Mouse (Mus musculus) spleen, postnatal 36 days (tissue): ENCODE measurements at regions not wholly inside any gene's neighbourhood (a gene's known extent, or its start where the extent isn't known, plus 50 kb on each side); places are given as distances from the start of the nearest gene placed in this dataset.

ENCODE experiments used
- DNase-seq, 2 experiments: peaks; one replicate each; pipeline ENCODE4 v3.0.0; 2022; ENCODE audit warnings: low spot score in 2 of 2, mixed read lengths in 1 of 2

DNA sequence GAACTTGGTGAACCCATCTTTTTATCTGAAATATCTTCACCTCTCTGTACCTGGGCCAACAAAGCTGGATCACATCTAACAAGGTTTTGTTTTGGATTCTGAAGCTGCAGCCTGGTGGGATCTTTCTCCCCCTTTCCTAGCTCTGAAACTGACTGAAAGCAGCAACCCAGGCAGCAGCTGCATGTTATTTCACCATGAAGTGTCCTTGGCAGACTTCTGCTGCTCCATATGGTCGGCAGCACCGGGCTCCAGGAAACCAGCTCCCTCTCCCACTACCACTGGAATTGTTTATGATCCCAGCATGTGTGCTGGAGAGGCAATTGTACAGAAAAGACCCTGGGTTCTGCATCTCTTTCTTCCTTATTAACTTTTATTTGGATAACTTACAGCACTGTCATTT lies 145.0 kb downstream of the Spata18 start:
- no peak for DNase-seq

DNA sequence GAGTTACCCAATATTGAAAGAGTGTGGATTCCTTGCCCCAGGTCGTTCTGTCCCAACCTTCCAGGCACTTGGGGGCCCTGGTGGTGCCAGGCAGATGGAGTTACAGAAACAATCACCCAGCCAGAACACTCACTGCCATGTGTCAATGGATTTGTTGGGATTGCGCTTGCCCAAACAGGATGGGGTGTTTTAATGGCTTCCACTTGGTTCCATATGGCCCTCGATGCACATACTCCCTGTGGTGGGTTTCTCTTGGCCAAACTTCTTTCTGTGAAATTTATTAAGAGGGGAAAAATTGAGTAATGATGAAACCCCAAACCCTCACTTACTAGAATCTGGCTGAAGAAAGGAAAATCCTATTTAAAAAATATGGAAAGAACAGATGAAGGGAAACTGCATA lies 146.8 kb downstream of the Spata18 start:
- DNase-seq = no peak

GRCm38 (mm10) chr5:73803431-73803830 lies 152.3 kb downstream of the Spata18 start:
- no peak for DNase-seq

- no peak for DNase-seq
Observed at GRCm38 (mm10) chr5:73804556-73805230, 153.5 kb downstream of the Spata18 start.

GRCm38 (mm10) chr5:73810660-73811059 lies 159.5 kb downstream of the Spata18 start:
- DNase-seq = no peak

DNA sequence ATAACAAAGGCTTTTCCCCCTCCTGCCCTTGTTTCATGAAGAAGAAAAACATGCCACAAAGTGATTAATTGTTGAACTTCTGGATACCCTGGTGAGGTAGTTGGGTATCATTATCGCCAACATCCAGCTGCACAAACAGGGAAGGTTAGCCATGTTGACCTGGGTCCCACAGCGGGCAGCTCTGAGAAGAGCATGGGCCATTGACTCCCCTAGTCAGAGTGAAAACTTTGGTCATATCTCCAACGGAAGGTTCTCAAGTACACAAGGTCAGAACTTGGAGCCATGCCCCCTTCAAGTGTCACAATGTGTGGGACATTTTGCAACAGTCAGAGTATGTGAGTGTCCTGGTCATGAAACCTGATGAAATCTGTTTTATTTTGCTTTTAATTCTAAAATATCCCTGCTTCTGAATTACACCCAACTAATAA lies 159.9 kb downstream of the Spata18 start:
- no peak for DNase-seq

DNA sequence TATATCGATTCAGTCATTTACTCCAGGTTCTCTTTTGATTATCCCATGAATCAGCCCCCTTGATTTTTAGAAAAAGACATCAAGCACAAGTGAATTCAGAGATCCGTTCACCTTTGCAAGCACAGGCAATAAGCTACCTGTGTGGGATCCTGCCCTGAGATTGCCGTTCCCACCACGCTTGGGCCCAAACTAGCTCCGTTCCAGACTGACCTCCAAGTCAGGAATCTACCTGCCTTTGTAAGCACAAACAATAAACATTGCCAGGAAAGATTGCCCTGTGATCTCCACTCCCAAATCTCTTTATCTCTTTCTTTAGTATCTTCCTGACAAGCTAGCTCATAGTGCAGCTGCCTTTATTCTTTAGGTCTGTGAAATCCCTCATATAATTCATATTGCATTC lies 164.6 kb downstream of the Spata18 start:
- DNase-seq = no peak

- no peak for DNase-seq
Observed at GRCm38 (mm10) chr5:73817180-73817579, 166.0 kb downstream of the Spata18 start.

- no peak for DNase-seq
Observed at GRCm38 (mm10) chr5:73821956-73822545, 170.9 kb downstream of the Spata18 start.

- no peak for DNase-seq
Observed at GRCm38 (mm10) chr5:73823421-73823820, 172.2 kb downstream of the Spata18 start.

- DNase-seq = no peak
Observed at GRCm38 (mm10) chr5:73826941-73827340, 175.8 kb downstream of the Spata18 start.

GRCm38 (mm10) chr5:73833721-73834120 lies 182.5 kb downstream of the Spata18 start:
- DNase-seq = no peak

DNA sequence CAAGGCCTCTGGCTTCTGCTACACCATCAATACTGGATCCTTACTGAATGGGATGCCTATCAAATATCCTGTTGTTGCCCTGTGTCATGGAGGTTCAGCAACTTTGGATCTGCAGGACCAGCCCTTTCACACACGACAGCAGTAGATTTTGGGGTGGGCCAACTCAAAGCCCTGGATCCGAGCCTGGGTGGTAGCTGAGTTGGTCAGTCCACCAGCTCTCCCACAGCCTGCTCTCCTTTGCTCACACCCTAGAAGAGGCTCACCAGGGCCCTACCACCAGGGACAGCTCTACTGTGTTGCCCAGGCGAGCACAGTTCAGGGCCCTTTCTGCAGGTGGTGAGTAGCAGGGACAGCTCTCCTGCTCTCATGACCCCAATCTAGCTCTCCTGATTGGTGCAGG lies 192.6 kb downstream of the Spata18 start:
- DNase-seq = no peak

- DNase-seq = no peak
Observed at GRCm38 (mm10) chr5:73846096-73846782, 195.1 kb downstream of the Spata18 start.

- DNase-seq = no peak
Observed at GRCm38 (mm10) chr5:73846783-73847151, 195.6 kb downstream of the Spata18 start.

DNA sequence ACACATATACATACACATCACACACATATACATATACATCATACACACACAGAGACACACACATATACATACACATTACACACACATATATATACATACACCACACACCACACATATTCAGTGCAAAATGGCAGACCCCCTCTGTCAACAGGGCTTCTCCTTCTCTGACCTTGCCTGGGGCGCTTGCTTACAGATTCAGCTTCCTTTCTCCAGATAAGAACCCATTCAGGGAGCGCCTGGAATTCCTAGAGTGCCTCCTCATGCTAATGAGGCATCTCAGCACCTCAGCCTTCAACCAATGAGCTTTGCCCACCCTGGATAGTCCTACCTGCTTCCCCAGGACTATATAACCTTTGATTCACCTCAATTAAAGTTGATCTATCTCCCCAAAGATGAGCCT lies 200.3 kb downstream of the Spata18 start:
- no peak for DNase-seq

DNA sequence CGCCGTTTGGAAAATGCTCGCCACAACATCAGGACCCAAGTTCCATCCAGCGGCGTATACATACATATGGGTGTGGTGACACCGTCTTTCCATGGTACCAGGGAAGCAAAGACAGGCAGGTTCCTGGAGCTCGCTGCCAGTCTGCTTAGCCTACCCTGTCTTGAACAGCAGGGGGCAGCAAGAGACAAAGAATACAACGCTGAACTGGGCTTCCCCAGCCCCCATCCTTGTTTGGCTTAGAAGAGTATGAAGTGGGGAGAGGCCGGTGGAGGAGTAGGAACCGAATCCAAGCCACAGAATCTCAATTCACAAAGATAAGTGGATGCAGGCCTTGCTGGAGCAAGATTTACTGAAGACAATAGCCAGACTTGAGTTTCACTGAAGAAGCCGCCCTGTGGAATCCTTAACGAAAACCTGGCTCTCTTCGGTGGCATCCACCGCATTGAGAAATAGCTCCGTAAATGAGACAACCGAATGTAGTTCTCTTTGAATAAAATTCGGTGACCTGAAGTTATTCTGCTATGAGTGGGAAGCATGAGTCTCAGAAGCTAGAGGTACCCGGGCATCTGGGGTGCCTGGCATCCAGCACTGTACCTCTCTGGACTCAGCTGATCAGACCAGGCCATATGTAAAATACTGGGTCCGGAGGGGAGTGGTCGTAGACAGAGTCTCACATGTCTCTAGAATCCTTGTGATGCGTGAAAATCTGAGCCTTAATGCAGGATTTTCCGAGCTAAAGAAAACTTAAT lies 203.0 kb downstream of the Spata18 start:
- peak in 1 of 2 experiments; percentile 5 for DNase-seq

DNA sequence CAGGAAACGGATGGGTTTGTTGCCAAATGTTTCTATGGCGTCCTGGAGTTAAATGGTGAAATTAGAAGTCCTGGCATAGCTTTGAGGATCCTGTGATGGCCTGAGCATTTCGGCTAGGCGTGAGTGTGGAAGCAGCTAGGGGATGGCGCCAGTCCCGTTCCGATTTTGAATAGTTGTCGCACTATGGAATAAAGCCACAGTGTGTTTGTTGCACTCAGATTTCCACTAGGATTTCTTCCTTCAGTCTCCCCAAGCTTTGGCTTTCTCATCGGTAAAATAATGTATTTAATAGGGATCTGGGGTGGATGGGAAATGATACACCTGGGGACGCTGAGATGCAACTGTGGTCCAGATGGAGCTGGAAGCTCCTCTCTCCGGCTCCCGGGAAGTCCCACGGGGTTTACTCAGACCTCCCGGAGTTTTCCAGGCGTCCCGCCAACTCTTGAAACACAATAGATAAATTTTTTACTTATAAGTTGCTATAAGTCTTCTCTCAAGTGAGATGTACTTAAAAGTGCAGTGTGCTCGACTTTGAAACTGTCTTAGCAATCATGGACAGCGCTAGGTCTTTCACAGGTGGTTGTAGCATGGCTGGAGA lies 203.7 kb downstream of the Spata18 start:
- DNase-seq = no peak

GRCm38 (mm10) chr5:73859320-73859719 lies 208.1 kb downstream of the Spata18 start:
- DNase-seq = no peak

DNA sequence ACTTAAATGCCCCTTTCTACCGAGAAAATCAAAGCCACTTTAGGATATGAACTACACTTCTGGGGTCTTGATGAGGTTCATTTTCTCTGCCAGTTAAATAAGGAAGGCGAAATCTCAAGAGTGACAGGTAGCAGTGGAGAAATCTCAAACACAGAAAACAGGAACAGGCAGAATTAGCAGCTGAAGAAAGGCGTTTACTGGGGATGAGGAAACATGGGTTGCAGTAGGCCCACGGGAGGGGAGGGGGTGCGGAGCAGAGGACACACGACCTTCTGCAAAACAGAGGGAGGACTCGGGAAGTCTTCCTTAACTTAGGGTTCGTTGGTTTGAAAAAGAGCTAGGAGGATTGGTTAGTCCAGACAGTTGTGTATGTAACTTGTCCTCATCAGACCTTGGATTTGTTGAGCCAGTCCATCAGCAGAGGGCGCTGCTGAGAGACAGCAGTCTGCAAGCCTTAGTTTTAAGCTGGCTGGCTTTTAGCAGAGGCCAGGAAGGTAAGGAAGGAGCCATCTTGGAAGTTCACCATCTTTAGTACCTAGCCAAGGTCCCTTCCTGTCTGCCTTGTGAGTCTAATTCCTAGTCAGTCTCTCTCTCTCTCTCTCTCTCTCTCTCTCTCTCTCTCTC lies 204.0 kb downstream of the Usp46 start:
- no peak for DNase-seq

DNA sequence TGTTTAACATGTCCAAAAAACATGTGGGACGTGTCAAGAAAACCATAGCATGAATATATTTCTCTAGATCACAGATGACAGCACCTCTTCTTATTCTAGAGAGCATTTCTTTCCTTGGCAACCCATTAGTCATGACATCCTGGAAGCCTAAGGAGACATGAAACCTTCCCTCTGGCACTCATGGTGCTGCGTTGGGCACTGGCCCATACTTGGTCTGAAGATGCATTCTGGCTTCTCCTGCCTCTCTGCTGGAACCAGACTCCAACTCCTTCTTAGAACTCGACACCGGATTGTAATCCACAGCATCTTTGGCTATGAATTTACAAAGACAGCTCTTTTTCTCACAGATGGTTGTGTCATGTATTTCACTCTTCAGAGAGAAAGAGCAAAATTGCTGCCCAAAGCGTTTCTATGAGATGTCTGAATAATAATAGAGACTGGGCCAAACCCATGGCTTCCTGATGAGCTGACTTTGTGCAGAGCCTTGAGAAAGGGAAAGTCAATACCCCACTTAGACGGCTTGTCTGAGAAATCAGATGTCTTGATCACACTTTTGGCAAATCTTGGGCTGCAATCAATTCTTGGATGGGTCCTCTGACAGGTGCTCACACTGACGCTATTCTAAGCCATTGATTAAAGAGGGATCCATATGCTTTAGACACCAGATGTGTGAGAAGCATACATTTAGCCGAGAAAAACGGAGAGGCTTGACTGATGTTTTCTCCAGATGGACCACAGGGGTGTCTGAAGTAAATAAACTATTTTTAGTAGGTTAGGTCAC lies 195.4 kb downstream of the Usp46 start:
- no peak for DNase-seq
